Mouse (Mus musculus) neural tube, embryonic 11.5 days (tissue): Measurements from ENCODE around the gene Pdzd2. TPM values are rescaled to one million over a fixed set of nuclear protein-coding genes. Genes with fewer than 3 reads are reported as not detected.

ENCODE experiments used
- ATAC-seq: fragments of 200-750 bp; cut with Nextera tagmentation; 2 replicates; pipeline ENCODE4 v1.8.0; 2017; ENCODE audit warnings: moderate number of reproducible peaks, mild to moderate bottlenecking, moderate TSS enrichment, moderate library complexity; ENCODE audit not compliant: insufficient read depth, low FRiP score, low TSS enrichment
- DNase-seq: peaks from one replicate; pipeline ENCODE4 v3.0.0-alpha.2; 2015; ENCODE audit warnings: low spot score
- H3K27ac ChIP-seq: fragments of 300-500 bp; sonication (generic); 2 replicates; pipeline ENCODE4 v1.5.1; 2014; ENCODE audit warnings: low read depth, mild to moderate bottlenecking, low read length
- H3K27me3 ChIP-seq: fragments of 300-500 bp; sonication (generic); 2 replicates; pipeline ENCODE4 v1.6.1; 2014; ENCODE audit warnings: mild to moderate bottlenecking, low read length, mixed read lengths; ENCODE audit not compliant: control insufficient read depth, insufficient read depth
- H3K36me3 ChIP-seq: fragments of 300-500 bp; sonication (generic); 2 replicates; pipeline ENCODE4 v1.6.1; 2014; ENCODE audit warnings: mild to moderate bottlenecking, low read length, moderate library complexity, mixed read lengths; ENCODE audit not compliant: control insufficient read depth, insufficient read depth
- H3K4me1 ChIP-seq: fragments of 300-500 bp; sonication (generic); 2 replicates; pipeline ENCODE4 v1.6.1; 2014; ENCODE audit warnings: low read length, mixed read lengths; ENCODE audit not compliant: control insufficient read depth, insufficient read depth
- H3K4me2 ChIP-seq: fragments of 300-500 bp; sonication (generic); 2 replicates; pipeline ENCODE4 v1.6.1; 2014; ENCODE audit warnings: low read depth, mild to moderate bottlenecking, moderate library complexity
- H3K4me3 ChIP-seq: fragments of 300-500 bp; sonication (generic); 2 replicates; pipeline ENCODE4 v1.5.1; 2014; ENCODE audit warnings: low read depth, low read length
- H3K9ac ChIP-seq: fragments of 300-500 bp; sonication (generic); 2 replicates; pipeline ENCODE4 v1.6.1; 2014; ENCODE audit warnings: mild to moderate bottlenecking, low read length
- H3K9me3 ChIP-seq: fragments of 300-500 bp; sonication (generic); 2 replicates; pipeline ENCODE4 v1.6.1; 2016; ENCODE audit warnings: low read length; ENCODE audit not compliant: control insufficient read depth
- WGBS: fragments of 180-500 bp; shearing (Covaris S2); extraction: QIAGEN DNeasy Blood & Tissue Kit; methylation state at CpG from one replicate; pipeline ENCODE4 v1.1.7; 2014; 5-methylcytosine and 5-hydroxymethylcytosine counted together
- polyA plus RNA-seq: library from polyadenylated mRNA; unstranded; fragments of >200 nt; fragmentation: Nextera tagmentation; extraction: Ambion mirVana; gene quantifications from 2 replicates; pipeline ENCODE4 v1.2.1, GENCODE M21; 2014

The Pdzd2 gene
- polyA plus RNA-seq, 1 experiment from 2014 or later, result 4.8 TPM

GRCm38 (mm10) chr15:12742117-12742906 is 2.6 kb upstream of the Pdzd2 start:
- WGBS, result 91% methylated on average over 6 of the region's 6 CpGs
- Histone ChIP-seq H3K36me3 (no peaks in the 10 kb centered on the region), H3K9ac (no peak overlapping the region), H3K27me3 (peaks cover 7% of the 10 kb centered on the region; the same call in 1 of the 2 replicates), H3K4me1 (peaks cover 6% of the 10 kb centered on the region; the same call in 1 of the 2 replicates), H3K4me2 (no peak overlapping the region), H3K27ac (no peak overlapping the region), H3K4me3 (no peak overlapping the region), H3K9me3 (no peaks in the 10 kb centered on the region)
- ATAC-seq (no peak), DNase-seq (no peak)

GRCm38 (mm10) chr15:12738301-12739093 is 1.2 kb downstream of the Pdzd2 start:
- H3K4me2 ChIP-seq, result peak overlapping the region; percentile 83
- peak overlapping the region; percentile 58 for H3K4me3 ChIP-seq
- H3K27me3 ChIP-seq, result peaks cover 7% of the 10 kb centered on the region; the same call in 1 of the 2 replicates

DNA sequence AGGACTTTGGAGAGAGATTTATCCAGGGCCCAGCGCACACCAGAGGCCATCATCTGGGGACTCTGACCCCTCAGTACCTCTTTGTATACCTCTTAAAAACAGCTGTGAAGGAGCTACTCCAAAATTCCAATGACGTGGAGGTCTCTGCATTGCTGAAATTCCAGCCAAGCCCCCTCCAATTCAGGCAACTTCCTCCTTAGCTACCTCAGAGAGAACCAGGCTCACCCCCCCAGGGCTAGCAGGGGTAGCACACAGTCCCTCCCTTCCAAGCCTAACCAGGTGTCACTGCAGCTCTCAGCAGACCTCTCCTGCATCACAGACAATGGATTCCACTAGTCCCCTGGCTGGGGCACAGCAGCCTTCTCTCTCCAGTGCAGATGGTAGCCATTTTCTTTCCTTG is 4.5 kb downstream of the Pdzd2 start:
- H3K4me2 ChIP-seq, result no peak overlapping the region
- H3K27ac ChIP-seq, result no peak overlapping the region
- ATAC-seq (no peak), DNase-seq (no peak)
- 52% methylated on average over 2 of the region's 2 CpGs for WGBS
- no peaks in the 10 kb centered on the region for H3K9me3 ChIP-seq
- no peak overlapping the region for H3K4me3 ChIP-seq
- H3K36me3 ChIP-seq, result no peaks in the 10 kb centered on the region
- H3K27me3 ChIP-seq, result peaks cover 7% of the 10 kb centered on the region; the same call in 1 of the 2 replicates
- H3K9ac ChIP-seq, result no peak overlapping the region
- peaks cover 6% of the 10 kb centered on the region; the same call in 1 of the 2 replicates for H3K4me1 ChIP-seq

More at GRCm38 (mm10) chr15:12738301-12739093, 1.2 kb downstream of the Pdzd2 start:
- no peak overlapping the region for H3K27ac ChIP-seq
- H3K9ac ChIP-seq, result peak overlapping the region; percentile 63
- H3K36me3 ChIP-seq, result no peaks in the 10 kb centered on the region
- peaks cover 6% of the 10 kb centered on the region; the same call in 1 of the 2 replicates for H3K4me1 ChIP-seq
- 38% methylated on average over 10 of the region's 10 CpGs for WGBS
- no peaks in the 10 kb centered on the region for H3K9me3 ChIP-seq
- no peak for ATAC-seq
- DNase-seq, result no peak

DNA sequence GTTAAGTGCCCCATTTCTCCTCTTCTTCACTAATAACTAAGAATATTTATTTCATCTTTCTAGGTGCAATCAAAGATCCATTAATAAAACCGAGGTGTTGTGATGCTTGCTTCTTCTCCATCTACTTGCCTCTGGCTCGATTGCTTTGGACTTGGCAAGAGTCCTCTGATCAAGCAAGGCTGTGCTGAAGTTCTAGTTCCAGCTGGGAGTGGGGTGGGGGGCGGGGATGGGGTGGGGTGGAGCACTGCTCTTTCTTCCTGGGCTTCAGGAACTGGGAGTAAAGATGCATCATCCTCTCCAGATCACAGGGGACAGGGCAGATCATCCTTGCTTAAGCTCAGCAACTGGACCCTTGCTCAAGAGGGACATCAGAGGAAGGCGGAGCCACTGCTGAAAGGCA is 5.5 kb downstream of the Pdzd2 start:
- 67% methylated on average over 4 of the region's 4 CpGs for WGBS
- Histone ChIP-seq H3K9me3 (no peaks in the 10 kb centered on the region), H3K9ac (no peak overlapping the region), H3K36me3 (no peaks in the 10 kb centered on the region), H3K4me1 (peaks cover 5% of the 10 kb centered on the region; the same call in 1 of the 2 replicates), H3K27ac (no peak overlapping the region), H3K27me3 (peaks cover 7% of the 10 kb centered on the region; the same call in 1 of the 2 replicates), H3K4me3 (no peak overlapping the region), H3K4me2 (no peak overlapping the region)
- DNase-seq (no peak), ATAC-seq (no peak)

GRCm38 (mm10) chr15:12732613-12733012 is 7.1 kb downstream of the Pdzd2 start:
- DNase-seq, result no peak
- no peak overlapping the region for H3K4me3 ChIP-seq
- H3K9me3 ChIP-seq, result no peaks in the 10 kb centered on the region
- H3K27ac ChIP-seq, result no peak overlapping the region
- H3K27me3 ChIP-seq, result no peaks in the 10 kb centered on the region
- H3K4me1 ChIP-seq, result no peaks in the 10 kb centered on the region
- H3K9ac ChIP-seq, result no peak overlapping the region
- no peaks in the 10 kb centered on the region for H3K36me3 ChIP-seq
- ATAC-seq, result no peak
- 86% methylated on average over 11 of the region's 11 CpGs for WGBS
- no peak overlapping the region for H3K4me2 ChIP-seq

DNA sequence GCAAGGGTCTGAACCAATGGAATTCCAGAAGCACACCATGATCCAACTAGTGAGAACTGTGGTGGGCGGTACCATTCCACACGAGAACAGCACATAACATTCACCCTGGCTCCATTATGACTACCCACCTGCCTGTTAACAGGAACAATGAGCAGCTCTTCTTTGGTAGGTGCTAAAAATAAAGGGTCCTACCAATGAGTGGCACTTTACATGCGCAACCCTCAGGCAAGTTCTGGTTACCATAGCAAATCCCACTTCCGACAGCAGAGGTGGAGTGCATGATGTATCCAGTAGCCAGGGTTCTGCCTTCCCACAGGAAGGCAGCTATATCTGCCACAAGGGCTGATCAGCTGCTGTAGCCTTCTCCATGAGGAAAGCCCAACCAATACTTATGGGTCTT is 11.3 kb downstream of the Pdzd2 start:
- Histone ChIP-seq H3K9me3 (no peaks in the 10 kb centered on the region), H3K27ac (no peak overlapping the region), H3K27me3 (no peaks in the 10 kb centered on the region), H3K4me1 (no peaks in the 10 kb centered on the region), H3K4me2 (no peak overlapping the region), H3K36me3 (no peaks in the 10 kb centered on the region), H3K9ac (no peak overlapping the region), H3K4me3 (no peak overlapping the region)
- 92% methylated on average over 4 of the region's 4 CpGs for WGBS
- ATAC-seq (no peak), DNase-seq (no peak)

DNA sequence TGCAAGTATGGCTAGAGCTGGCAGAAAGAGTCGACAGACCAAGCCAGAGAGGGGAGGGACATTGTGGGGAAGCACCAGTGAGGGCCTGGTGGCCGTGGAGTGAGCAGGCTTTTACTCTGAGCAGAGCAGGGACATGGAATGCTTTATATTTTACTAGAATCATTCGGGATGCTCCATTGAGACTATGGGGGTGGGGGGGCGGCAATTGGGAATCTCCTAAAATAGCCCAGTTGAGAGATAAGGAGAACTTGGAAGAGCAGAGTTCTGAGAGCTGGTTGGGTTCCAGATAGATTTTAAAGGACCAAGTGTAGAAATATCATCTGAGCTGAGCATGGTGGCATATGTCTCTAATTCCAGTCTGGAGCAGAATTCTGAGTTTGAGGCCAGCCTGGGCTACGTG is 14.5 kb downstream of the Pdzd2 start:
- no peak for DNase-seq
- H3K4me3 ChIP-seq, result no peak overlapping the region
- no peak for ATAC-seq
- no peak overlapping the region for H3K27ac ChIP-seq
- no peaks in the 10 kb centered on the region for H3K4me1 ChIP-seq
- no peak overlapping the region for H3K4me2 ChIP-seq
- H3K36me3 ChIP-seq, result no peaks in the 10 kb centered on the region
- H3K27me3 ChIP-seq, result no peaks in the 10 kb centered on the region
- no peak overlapping the region for H3K9ac ChIP-seq
- H3K9me3 ChIP-seq, result no peaks in the 10 kb centered on the region
- 80% methylated on average over 5 of the region's 5 CpGs for WGBS

GRCm38 (mm10) chr15:12721684-12722500 is 17.8 kb downstream of the Pdzd2 start:
- Histone ChIP-seq H3K4me3 (no peak overlapping the region), H3K36me3 (no peaks in the 10 kb centered on the region), H3K4me1 (no peaks in the 10 kb centered on the region), H3K4me2 (no peak overlapping the region), H3K27ac (no peak overlapping the region), H3K9ac (no peak overlapping the region), H3K9me3 (no peaks in the 10 kb centered on the region), H3K27me3 (no peaks in the 10 kb centered on the region)
- ATAC-seq (no peak), DNase-seq (no peak)
- WGBS, result 75% methylated on average over 6 of the region's 6 CpGs
